Mouse (Mus musculus): ENCODE data around the gene Spin2c. TPM values are rescaled to one million over a fixed set of nuclear protein-coding genes. Genes with fewer than 3 reads are reported as not detected.

Gene Spin2c
- total RNA-seq (2014; fragmentation: Nextera tagmentation) (not detected in 2 replicates), total RNA-seq (2017) (0.11 TPM in 1 of 2 replicates, not detected in the other), polyA plus RNA-seq (2012) (not detected in 2 replicates)

GRCm38 (mm10) chrX:153831951-153832561 is at the start of gene Spin2c:
Spin2c (plus strand) TSS chrX:153832225.
- no peaks in the 10 kb centered on the region; the same call in 1 of the 2 replicates for H3K27me3 ChIP-seq (ENCODE audit: insufficient read depth, low read length)
- no peak for ATAC-seq (ENCODE audit: extremely low read depth, insufficient number of reproducible peaks, low FRiP score, poor library complexity, severe bottlenecking)
- H3K4me1 ChIP-seq (ENCODE audit: insufficient read depth, low read depth, low read length), result no peaks in the 10 kb centered on the region
- TF ChIP-seq CTCF (IDR thresholded peaks at IDR 0.05; ENCODE audit: low read depth, low read length) (no peak), TAL1 (conservative IDR thresholded peaks at IDR 0.05; ENCODE audit: low read depth, low read length) (no peak), GATA2 (IDR thresholded peaks at IDR 0.05; ENCODE audit: borderline replicate concordance, low read depth, low read length) (no peak), POLR2AphosphoS5 (IDR thresholded peaks at IDR 0.05; ENCODE audit: insufficient replicate concordance, low read depth, low read length) (no peak), GATA1 (IDR thresholded peaks at IDR 0.05; ENCODE audit: borderline replicate concordance, low read length) (no peak)
- no peaks in the 10 kb centered on the region for H3K36me3 ChIP-seq (replicated peaks)
- DNase-seq (ENCODE audit: low spot score), result no peak
- no peak within 1 kb of the TSS for H3K4me3 ChIP-seq (ENCODE audit: low read depth, low read length)
- no peaks in the 10 kb centered on the region for H3K9me3 ChIP-seq (replicated peaks)

- ATAC-seq (ENCODE audit: extremely low read depth, insufficient number of reproducible peaks, low FRiP score, poor library complexity, severe bottlenecking), result no peak
- H3K27me3 ChIP-seq (ENCODE audit: insufficient read depth, low read length), result no peaks in the 10 kb centered on the region; the same call in 1 of the 2 replicates
- TF ChIP-seq GATA1 (IDR thresholded peaks at IDR 0.05; ENCODE audit: borderline replicate concordance, low read length) (no peak), CTCF (IDR thresholded peaks at IDR 0.05; ENCODE audit: low read depth, low read length) (no peak), POLR2AphosphoS5 (IDR thresholded peaks at IDR 0.05; ENCODE audit: insufficient replicate concordance, low read depth, low read length) (no peak)
- H3K36me3 ChIP-seq (replicated peaks), result no peaks in the 10 kb centered on the region
- no peak for DNase-seq (ENCODE audit: low spot score)
- no peaks in the 10 kb centered on the region for H3K4me1 ChIP-seq (ENCODE audit: insufficient read depth, low read depth, low read length)
- H3K9me3 ChIP-seq (replicated peaks), result no peaks in the 10 kb centered on the region
- H3K4me3 ChIP-seq (ENCODE audit: low read depth, low read length), result no peak overlapping the region
Observed at GRCm38 (mm10) chrX:153832606-153833005, 581 bp downstream of the Spin2c start.

Other genes starting within 250 kb of the Spin2c start
- gene Kctd12b, start 135.8 kb upstream of the Spin2c start, total RNA-seq (2014; fragmentation: Nextera tagmentation), result not detected in 2 replicates
- gene Kctd12b, start 135.8 kb upstream of the Spin2c start, total RNA-seq (2017), result 0.11 TPM in 1 of 2 replicates, not detected in the other
- not detected in 2 replicates for gene Kctd12b, start 135.8 kb upstream of the Spin2c start, polyA plus RNA-seq (2012)
- gene Nbdy, start 108.6 kb upstream of the Spin2c start, total RNA-seq (2014; fragmentation: Nextera tagmentation), result 81.5 and 97.5 TPM in 2 replicates
- gene Nbdy, start 108.6 kb upstream of the Spin2c start, total RNA-seq (2017), result 44.7 and 89.1 TPM in 2 replicates
- 52.5 and 59.2 TPM in 2 replicates for gene Nbdy, start 108.6 kb upstream of the Spin2c start, polyA plus RNA-seq (2012)
- not detected in 2 replicates for gene Samt1, start 180.4 kb downstream of the Spin2c start, total RNA-seq (2014; fragmentation: Nextera tagmentation)
- gene Samt1, start 180.4 kb downstream of the Spin2c start, total RNA-seq (2017), result not detected in 2 replicates
- gene Samt1, start 180.4 kb downstream of the Spin2c start, polyA plus RNA-seq (2012), result not detected in 2 replicates
- gene 4921511M17Rik, start 201.6 kb downstream of the Spin2c start, total RNA-seq (2014; fragmentation: Nextera tagmentation), result not detected in 2 replicates
- gene 4921511M17Rik, start 201.6 kb downstream of the Spin2c start, total RNA-seq (2017), result not detected in 2 replicates
- gene 4921511M17Rik, start 201.6 kb downstream of the Spin2c start, polyA plus RNA-seq (2012), result not detected in 2 replicates
- not detected in 2 replicates for gene Gm10057, start 222.8 kb downstream of the Spin2c start, total RNA-seq (2014; fragmentation: Nextera tagmentation)
- gene Gm10057, start 222.8 kb downstream of the Spin2c start, total RNA-seq (2017), result not detected in 2 replicates
- gene Gm10057, start 222.8 kb downstream of the Spin2c start, polyA plus RNA-seq (2012), result not detected in 2 replicates

All from G1E (cell line).